Mouse (Mus musculus) heart, embryonic 12.5 days (tissue): ENCODE results near the gene Cdkal1. TPM values are rescaled to one million over a fixed set of nuclear protein-coding genes. Genes with fewer than 3 reads are reported as not detected.

Experiments used
- ATAC-seq: fragments of 200-750 bp; cut with Nextera tagmentation; 2 replicates; pipeline ENCODE4 v1.8.0; 2017; ENCODE audit warnings: moderate TSS enrichment, moderate library complexity; ENCODE audit not compliant: insufficient number of reproducible peaks, low FRiP score
- H3K27ac ChIP-seq: fragments of 300-500 bp; sonication (generic); 2 replicates; pipeline ENCODE4 v1.5.1; 2016; ENCODE audit warnings: mild to moderate bottlenecking, moderate library complexity; ENCODE audit not compliant: poor library complexity, severe bottlenecking
- H3K27me3 ChIP-seq: fragments of 300-500 bp; sonication (generic); replicated peaks from 2 replicates; pipeline ENCODE4 v1.6.1; 2016; ENCODE audit warnings: mild to moderate bottlenecking, moderate library complexity
- H3K36me3 ChIP-seq: fragments of 300-500 bp; sonication (generic); 2 replicates; pipeline ENCODE4 v1.6.1; 2016; ENCODE audit warnings: mild to moderate bottlenecking, moderate library complexity
- H3K4me1 ChIP-seq: fragments of 300-500 bp; sonication (generic); replicated peaks from 2 replicates; pipeline ENCODE4 v1.6.1; 2016; ENCODE audit warnings: mild to moderate bottlenecking
- H3K4me2 ChIP-seq: fragments of 300-500 bp; sonication (generic); 2 replicates; pipeline ENCODE4 v1.6.1; 2016; ENCODE audit warnings: mild to moderate bottlenecking, moderate library complexity
- H3K4me3 ChIP-seq: fragments of 300-500 bp; sonication (generic); 2 replicates; pipeline ENCODE4 v1.5.1; 2016; ENCODE audit warnings: mild to moderate bottlenecking
- H3K9ac ChIP-seq: fragments of 300-500 bp; sonication (generic); 2 replicates; pipeline ENCODE4 v1.6.1; 2016; ENCODE audit warnings: mild to moderate bottlenecking, moderate library complexity
- H3K9me3 ChIP-seq: fragments of 300-500 bp; sonication (generic); replicated peaks from 2 replicates; pipeline ENCODE4 v1.6.1; 2016; ENCODE audit warnings: mild to moderate bottlenecking, moderate library complexity
- WGBS: fragments of 180-500 bp; shearing (Covaris S2); methylation state at CpG from one replicate; pipeline ENCODE4 v1.1.7; 2016; 5-methylcytosine and 5-hydroxymethylcytosine counted together
- polyA plus RNA-seq: library from polyadenylated mRNA; unstranded; fragments of >200 nt; fragmentation: Nextera tagmentation; extraction: Ambion mirVana; gene quantifications from 2 replicates; pipeline ENCODE4 v1.2.1, GENCODE M21; 2016

The Cdkal1 gene
- polyA plus RNA-seq, 1 experiment from 2014 or later, result 25.9 TPM

- Histone ChIP-seq H3K4me1 (peaks cover 21% of the 10 kb centered on the region), H3K4me2 (no peak overlapping the region), H3K27ac (peak overlapping the region; percentile 55), H3K4me3 (no peak overlapping the region), H3K9ac (no peak overlapping the region), H3K36me3 (no peaks in the 10 kb centered on the region), H3K9me3 (no peaks in the 10 kb centered on the region), H3K27me3 (no peaks in the 10 kb centered on the region)
- ATAC-seq, result no peak
- WGBS, result 28% methylated on average over 1 of the region's 1 CpGs
These were observed 154.1 kb downstream of the Cdkal1 start for GRCm38 (mm10) chr13:29701400-29701799.

GRCm38 (mm10) chr13:29699896-29700295, 155.6 kb downstream of the Cdkal1 start:
- no peak overlapping the region for H3K4me3 ChIP-seq
- 94% methylated on average over 5 of the region's 5 CpGs for WGBS
- H3K36me3 ChIP-seq, result no peaks in the 10 kb centered on the region
- no peaks in the 10 kb centered on the region for H3K27me3 ChIP-seq
- no peak overlapping the region for H3K27ac ChIP-seq
- H3K4me2 ChIP-seq, result no peak overlapping the region
- peaks cover 21% of the 10 kb centered on the region for H3K4me1 ChIP-seq
- no peak overlapping the region for H3K9ac ChIP-seq
- H3K9me3 ChIP-seq, result no peaks in the 10 kb centered on the region
- no peak for ATAC-seq

- H3K9me3 ChIP-seq, result no peaks in the 10 kb centered on the region
- no peak overlapping the region for H3K4me2 ChIP-seq
- H3K27me3 ChIP-seq, result no peaks in the 10 kb centered on the region
- H3K36me3 ChIP-seq, result no peaks in the 10 kb centered on the region
- H3K27ac ChIP-seq, result no peak overlapping the region
- no peak overlapping the region for H3K9ac ChIP-seq
- H3K4me3 ChIP-seq, result no peak overlapping the region
- no peak for ATAC-seq
- WGBS, result 55% methylated on average over 5 of the region's 5 CpGs
- peaks cover 28% of the 10 kb centered on the region for H3K4me1 ChIP-seq
These were observed 157.0 kb downstream of the Cdkal1 start for GRCm38 (mm10) chr13:29698307-29698985.

- Histone ChIP-seq H3K27me3 (no peaks in the 10 kb centered on the region), H3K4me2 (no peak overlapping the region), H3K27ac (no peak overlapping the region), H3K36me3 (no peaks in the 10 kb centered on the region), H3K4me3 (no peak overlapping the region), H3K9me3 (no peaks in the 10 kb centered on the region), H3K4me1 (peaks cover 22% of the 10 kb centered on the region), H3K9ac (no peak overlapping the region)
- whole genome bisulfite sequencing, result 60% methylated on average over 3 of the region's 3 CpGs
- no peak for ATAC-seq
These were observed 158.2 kb downstream of the Cdkal1 start for GRCm38 (mm10) chr13:29697230-29697629.

- no peaks in the 10 kb centered on the region for H3K36me3 ChIP-seq
- no peak overlapping the region for H3K9ac ChIP-seq
- H3K4me3 ChIP-seq, result no peak overlapping the region
- no peaks in the 10 kb centered on the region for H3K27me3 ChIP-seq
- no peak for ATAC-seq
- peaks cover 15% of the 10 kb centered on the region for H3K4me1 ChIP-seq
- H3K4me2 ChIP-seq, result no peak overlapping the region
- WGBS, result 88% methylated on average over 7 of the region's 7 CpGs
- no peak overlapping the region for H3K27ac ChIP-seq
- H3K9me3 ChIP-seq, result no peaks in the 10 kb centered on the region
These were observed 164.7 kb downstream of the Cdkal1 start for GRCm38 (mm10) chr13:29690734-29691133.

- no peak overlapping the region; the same call in 1 of the 2 replicates for H3K27ac ChIP-seq
- H3K4me3 ChIP-seq, result no peak overlapping the region
- no peaks in the 10 kb centered on the region for H3K36me3 ChIP-seq
- H3K27me3 ChIP-seq, result no peaks in the 10 kb centered on the region
- no peaks in the 10 kb centered on the region for H3K9me3 ChIP-seq
- H3K4me1 ChIP-seq, result peaks cover 16% of the 10 kb centered on the region
- no peak overlapping the region for H3K9ac ChIP-seq
- H3K4me2 ChIP-seq, result no peak overlapping the region
- ATAC-seq, result no peak
- WGBS, result 63% methylated on average over 6 of the region's 6 CpGs
These were observed 166.6 kb downstream of the Cdkal1 start for GRCm38 (mm10) chr13:29688851-29689250.

GRCm38 (mm10) chr13:29687872-29688271, 167.6 kb downstream of the Cdkal1 start:
- WGBS, result 56% methylated on average over 7 of the region's 7 CpGs
- H3K36me3 ChIP-seq, result no peaks in the 10 kb centered on the region
- H3K4me1 ChIP-seq, result peaks cover 20% of the 10 kb centered on the region
- no peaks in the 10 kb centered on the region for H3K9me3 ChIP-seq
- no peak overlapping the region for H3K4me2 ChIP-seq
- no peak overlapping the region for H3K4me3 ChIP-seq
- no peak overlapping the region for H3K27ac ChIP-seq
- ATAC-seq, result no peak
- H3K9ac ChIP-seq, result no peak overlapping the region
- no peaks in the 10 kb centered on the region for H3K27me3 ChIP-seq

- peaks cover 22% of the 10 kb centered on the region for H3K4me1 ChIP-seq
- no peak overlapping the region for H3K9ac ChIP-seq
- no peaks in the 10 kb centered on the region for H3K36me3 ChIP-seq
- H3K4me3 ChIP-seq, result no peak overlapping the region
- 76% methylated on average over 11 of the region's 11 CpGs for WGBS
- ATAC-seq, result no peak
- H3K9me3 ChIP-seq, result no peaks in the 10 kb centered on the region
- no peak overlapping the region for H3K27ac ChIP-seq
- H3K27me3 ChIP-seq, result no peaks in the 10 kb centered on the region
- H3K4me2 ChIP-seq, result no peak overlapping the region
These were observed 175.8 kb downstream of the Cdkal1 start for GRCm38 (mm10) chr13:29679479-29680186.

- H3K4me2 ChIP-seq, result no peak overlapping the region
- H3K4me3 ChIP-seq, result no peak overlapping the region
- no peak overlapping the region for H3K9ac ChIP-seq
- no peaks in the 10 kb centered on the region for H3K36me3 ChIP-seq
- ATAC-seq, result no peak
- WGBS, result 89% methylated on average over 4 of the region's 4 CpGs
- peaks cover 10% of the 10 kb centered on the region for H3K4me1 ChIP-seq
- H3K27ac ChIP-seq, result no peak overlapping the region
- H3K9me3 ChIP-seq, result no peaks in the 10 kb centered on the region
- no peaks in the 10 kb centered on the region for H3K27me3 ChIP-seq
These were observed 177.9 kb downstream of the Cdkal1 start for GRCm38 (mm10) chr13:29677559-29677958.

- no peaks in the 10 kb centered on the region for H3K4me1 ChIP-seq
- H3K9me3 ChIP-seq, result no peaks in the 10 kb centered on the region
- H3K27me3 ChIP-seq, result no peaks in the 10 kb centered on the region
- 85% methylated on average over 3 of the region's 3 CpGs for WGBS
- H3K4me3 ChIP-seq, result no peak overlapping the region
- no peak overlapping the region for H3K4me2 ChIP-seq
- H3K9ac ChIP-seq, result no peak overlapping the region
- no peak for ATAC-seq
- H3K27ac ChIP-seq, result no peak overlapping the region
- no peaks in the 10 kb centered on the region for H3K36me3 ChIP-seq
These were observed 184.8 kb downstream of the Cdkal1 start for GRCm38 (mm10) chr13:29670626-29671025.

GRCm38 (mm10) chr13:29663908-29664307, 191.6 kb downstream of the Cdkal1 start:
- no peak overlapping the region for H3K9ac ChIP-seq
- no peak overlapping the region for H3K4me3 ChIP-seq
- no peaks in the 10 kb centered on the region for H3K27me3 ChIP-seq
- no peaks in the 10 kb centered on the region for H3K36me3 ChIP-seq
- no peaks in the 10 kb centered on the region for H3K9me3 ChIP-seq
- no peak for ATAC-seq
- H3K27ac ChIP-seq, result no peak overlapping the region
- WGBS, result 70% methylated on average over 3 of the region's 3 CpGs
- H3K4me2 ChIP-seq, result no peak overlapping the region
- peaks cover 3% of the 10 kb centered on the region; the same call in 1 of the 2 replicates for H3K4me1 ChIP-seq
